Mouse (Mus musculus) lung, postnatal 10 days (tissue): ENCODE measurements around the gene Snapc3.
"Not testable (repeated sequence)": the region's sequence is repeated elsewhere in the genome, so short reads cannot be mapped to it uniquely, and the experiment has no call there.

Experiments used
- DNase-seq: peaks from one replicate; pipeline ENCODE4 v3.0.0; 2021

Snapc3 gene

GRCm38 (mm10) chr4:83418781-83419180 is 1.3 kb downstream of the Snapc3 start:
- DNase-seq: no peak

- no peak for DNase-seq
Measured at GRCm38 (mm10) chr4:83423641-83424040, 6.1 kb downstream of the Snapc3 start.

GRCm38 (mm10) chr4:83425119-83425518 is 7.6 kb downstream of the Snapc3 start:
- DNase-seq: no peak

GRCm38 (mm10) chr4:83427141-83427540 is 9.6 kb downstream of the Snapc3 start:
- DNase-seq: no peak

GRCm38 (mm10) chr4:83427696-83428095 is 10.2 kb downstream of the Snapc3 start:
- DNase-seq: no peak

GRCm38 (mm10) chr4:83428845-83429244 is 11.3 kb downstream of the Snapc3 start:
- peak; percentile 7 for DNase-seq

GRCm38 (mm10) chr4:83431950-83432349 is 14.4 kb downstream of the Snapc3 start:
- DNase-seq: no peak

GRCm38 (mm10) chr4:83432901-83433300 is 15.4 kb downstream of the Snapc3 start:
- DNase-seq: peak; percentile 4

GRCm38 (mm10) chr4:83436375-83436774 is 18.9 kb downstream of the Snapc3 start:
- no peak for DNase-seq

- peak; percentile 22 for DNase-seq
Measured at GRCm38 (mm10) chr4:83438116-83438515, 20.6 kb downstream of the Snapc3 start.

- DNase-seq: no peak
Measured at GRCm38 (mm10) chr4:83439045-83439444, 21.5 kb downstream of the Snapc3 start.

GRCm38 (mm10) chr4:83441050-83441449 is 23.5 kb downstream of the Snapc3 start:
- DNase-seq: no peak

GRCm38 (mm10) chr4:83450785-83451184 is 33.3 kb downstream of the Snapc3 start:
- no peak for DNase-seq

GRCm38 (mm10) chr4:83460106-83460505 is 42.6 kb downstream of the Snapc3 start:
- no peak for DNase-seq

- DNase-seq: no peak
Measured at GRCm38 (mm10) chr4:83464827-83465226, 47.3 kb downstream of the Snapc3 start.

GRCm38 (mm10) chr4:83467615-83468014 is 50.1 kb downstream of the Snapc3 start:
- DNase-seq: no peak

GRCm38 (mm10) chr4:83468208-83468607 is 50.7 kb downstream of the Snapc3 start:
- no peak for DNase-seq

- no peak for DNase-seq
Measured at GRCm38 (mm10) chr4:83485250-83485649, 67.7 kb downstream of the Snapc3 start.

- DNase-seq: peak; percentile 92
Measured at GRCm38 (mm10) chr4:83485735-83486116, 68.2 kb downstream of the Snapc3 start.

- peak; percentile 90 for DNase-seq
Measured at GRCm38 (mm10) chr4:83486117-83486901, 68.8 kb downstream of the Snapc3 start, which contains the start of gene Psip1. Gene Psip1 (minus strand): TSS chr4:83486459.

GRCm38 (mm10) chr4:83489121-83489520 is 71.6 kb downstream of the Snapc3 start:
- DNase-seq: no peak

GRCm38 (mm10) chr4:83493112-83493511 is 75.6 kb downstream of the Snapc3 start:
- no peak for DNase-seq

- not testable (repeated sequence) for DNase-seq
Measured at GRCm38 (mm10) chr4:83497013-83497412, 79.5 kb downstream of the Snapc3 start.

- DNase-seq: no peak
Measured at GRCm38 (mm10) chr4:83500154-83501036, 82.9 kb downstream of the Snapc3 start.
